Mouse (Mus musculus): ENCODE data around the gene Slf2. TPM values are rescaled to one million over a fixed set of nuclear protein-coding genes. Genes with fewer than 3 reads are reported as not detected.

The Slf2 gene
- polyA plus RNA-seq, 1 experiment from 2014 or later, result 56.7 TPM

DNA sequence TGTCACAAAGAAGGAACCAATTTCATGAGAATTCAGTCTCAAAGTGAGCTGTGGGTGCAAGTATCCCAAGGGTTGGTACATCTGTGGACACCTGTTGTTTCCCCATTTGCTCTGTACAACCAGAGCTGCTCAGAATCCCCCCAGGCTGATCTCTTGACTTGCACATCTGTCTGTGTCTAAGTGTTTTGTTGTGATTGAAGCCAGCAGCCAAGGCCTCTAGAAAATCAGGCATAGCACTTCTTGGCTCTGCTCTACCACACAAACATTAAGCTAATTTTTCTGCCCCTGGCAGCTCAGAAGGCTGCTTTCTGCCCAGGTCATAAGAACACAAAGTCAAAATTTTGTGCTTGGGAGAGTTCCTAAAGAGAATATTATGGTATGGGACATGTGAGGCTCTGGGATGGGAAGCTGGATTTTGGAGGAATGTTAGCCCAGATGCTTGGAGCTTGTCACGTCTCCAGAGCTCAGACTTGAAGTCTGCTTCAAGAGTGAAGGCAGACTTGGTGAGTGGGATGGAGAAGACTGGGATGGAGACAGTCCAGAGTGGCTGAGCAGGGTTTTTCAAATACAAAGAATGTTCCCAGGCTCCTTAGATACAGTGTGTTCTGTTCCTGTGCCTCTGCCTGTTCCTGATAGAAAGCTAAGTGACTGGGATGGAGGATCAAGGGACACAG is 9.3 kb upstream of the Slf2 start:
- H3K4me3 ChIP-seq (ENCODE audit: low read depth, low read length), result no peak overlapping the region
- no peaks in the 10 kb centered on the region for H3K9me3 ChIP-seq (ENCODE audit: control insufficient read depth, low read depth, low read length)
- H3K9ac ChIP-seq (replicated peaks; ENCODE audit: low read depth, low read length), result no peak overlapping the region
- H3K4me1 ChIP-seq (ENCODE audit: control insufficient read depth, insufficient read depth, low read length), result peaks cover 10% of the 10 kb centered on the region; the same call in 1 of the 2 replicates
- H3K4me2 ChIP-seq (replicated peaks; ENCODE audit: low read depth, low read length), result no peak overlapping the region
- no peaks in the 10 kb centered on the region for H3K27me3 ChIP-seq (ENCODE audit: control insufficient read depth, insufficient read depth, low read length)
- ATAC-seq (ENCODE audit: insufficient number of reproducible peaks, insufficient read depth, low FRiP score, low read depth), result no peak
- H3K27ac ChIP-seq (ENCODE audit: low read length), result peak overlapping the region; percentile 75
- H3K36me3 ChIP-seq (ENCODE audit: control insufficient read depth, insufficient read depth, low read length), result no peaks in the 10 kb centered on the region
- WGBS, result 47% methylated on average over 1 of the region's 1 CpGs

DNA sequence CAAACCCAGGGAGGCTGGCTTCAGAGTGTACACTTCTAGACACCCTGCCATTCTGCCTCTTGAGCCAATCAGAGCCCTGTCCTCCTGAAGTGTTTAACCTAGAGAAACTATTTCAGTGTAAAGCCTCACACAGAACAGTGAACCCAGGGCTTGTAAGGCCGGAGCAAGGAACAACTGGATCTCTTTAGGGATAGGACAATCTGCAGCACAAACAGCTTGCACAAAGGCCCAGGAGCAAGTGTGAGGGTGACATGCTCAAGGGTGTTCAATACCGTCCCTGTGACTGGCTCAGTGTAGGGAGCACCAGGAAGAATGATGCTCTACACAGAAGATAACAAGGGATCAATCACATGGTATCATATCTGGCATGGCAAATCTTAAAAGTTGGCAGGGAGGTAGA is 8.4 kb upstream of the Slf2 start:
- WGBS, result 80% methylated on average over 2 of the region's 2 CpGs
- no peak for ATAC-seq (ENCODE audit: insufficient number of reproducible peaks, insufficient read depth, low FRiP score, low read depth)
- Histone ChIP-seq H3K9me3 (ENCODE audit: control insufficient read depth, low read depth, low read length) (no peaks in the 10 kb centered on the region), H3K9ac (replicated peaks; ENCODE audit: low read depth, low read length) (no peak overlapping the region), H3K27me3 (ENCODE audit: control insufficient read depth, insufficient read depth, low read length) (no peaks in the 10 kb centered on the region), H3K36me3 (ENCODE audit: control insufficient read depth, insufficient read depth, low read length) (no peaks in the 10 kb centered on the region), H3K4me1 (ENCODE audit: control insufficient read depth, insufficient read depth, low read length) (peaks cover 10% of the 10 kb centered on the region; the same call in 1 of the 2 replicates), H3K4me3 (ENCODE audit: low read depth, low read length) (no peak overlapping the region), H3K27ac (ENCODE audit: low read length) (peak overlapping the region; percentile 75; the same call in 1 of the 2 replicates), H3K4me2 (replicated peaks; ENCODE audit: low read depth, low read length) (no peak overlapping the region)

- WGBS, result 31% methylated on average over 5 of the region's 5 CpGs
- no peak overlapping the region for H3K4me2 ChIP-seq (replicated peaks; ENCODE audit: low read depth, low read length)
- H3K9me3 ChIP-seq (ENCODE audit: control insufficient read depth, low read depth, low read length), result no peaks in the 10 kb centered on the region
- H3K4me1 ChIP-seq (ENCODE audit: control insufficient read depth, insufficient read depth, low read length), result peaks cover 16% of the 10 kb centered on the region; the same call in 1 of the 2 replicates
- H3K27me3 ChIP-seq (ENCODE audit: control insufficient read depth, insufficient read depth, low read length), result no peaks in the 10 kb centered on the region
- no peak overlapping the region for H3K4me3 ChIP-seq (ENCODE audit: low read depth, low read length)
- ATAC-seq (ENCODE audit: insufficient number of reproducible peaks, insufficient read depth, low FRiP score, low read depth), result no peak
- H3K9ac ChIP-seq (replicated peaks; ENCODE audit: low read depth, low read length), result no peak overlapping the region
- H3K27ac ChIP-seq (ENCODE audit: low read length), result no peak overlapping the region
- no peaks in the 10 kb centered on the region for H3K36me3 ChIP-seq (ENCODE audit: control insufficient read depth, insufficient read depth, low read length)
Observed at GRCm38 (mm10) chr19:44924699-44925098, 6.3 kb upstream of the Slf2 start.

DNA sequence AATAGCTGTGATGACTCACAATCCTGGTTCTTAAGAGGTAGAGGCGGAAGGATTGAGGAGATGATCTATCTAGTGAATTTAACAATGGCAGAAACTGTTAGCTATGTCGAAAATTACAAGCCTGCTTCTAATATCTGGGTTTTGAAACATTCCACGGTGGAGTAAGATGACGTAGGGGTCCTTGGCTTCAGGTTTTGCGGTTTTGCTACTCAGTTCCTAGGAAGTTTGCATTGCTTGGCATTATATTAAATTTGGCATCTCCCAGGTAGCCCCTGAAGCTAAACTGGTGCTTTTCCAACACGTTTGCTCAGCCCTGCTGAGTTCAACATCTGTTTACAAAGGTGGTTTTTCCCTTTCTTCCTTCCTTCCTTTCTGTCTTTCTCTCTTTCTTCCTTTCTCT is 4.2 kb upstream of the Slf2 start:
- no peak overlapping the region for H3K4me2 ChIP-seq (replicated peaks; ENCODE audit: low read depth, low read length)
- no peaks in the 10 kb centered on the region for H3K27me3 ChIP-seq (ENCODE audit: control insufficient read depth, insufficient read depth, low read length)
- WGBS, result 72% methylated on average over 6 of the region's 6 CpGs
- no peaks in the 10 kb centered on the region for H3K36me3 ChIP-seq (ENCODE audit: control insufficient read depth, insufficient read depth, low read length)
- ATAC-seq (ENCODE audit: insufficient number of reproducible peaks, insufficient read depth, low FRiP score, low read depth), result no peak
- no peak overlapping the region for H3K4me3 ChIP-seq (ENCODE audit: low read depth, low read length)
- no peak overlapping the region; the same call in 1 of the 2 replicates for H3K27ac ChIP-seq (ENCODE audit: low read length)
- no peaks in the 10 kb centered on the region for H3K9me3 ChIP-seq (ENCODE audit: control insufficient read depth, low read depth, low read length)
- no peak overlapping the region for H3K9ac ChIP-seq (replicated peaks; ENCODE audit: low read depth, low read length)
- H3K4me1 ChIP-seq (ENCODE audit: control insufficient read depth, insufficient read depth, low read length), result peaks cover 21% of the 10 kb centered on the region; the same call in 1 of the 2 replicates

DNA sequence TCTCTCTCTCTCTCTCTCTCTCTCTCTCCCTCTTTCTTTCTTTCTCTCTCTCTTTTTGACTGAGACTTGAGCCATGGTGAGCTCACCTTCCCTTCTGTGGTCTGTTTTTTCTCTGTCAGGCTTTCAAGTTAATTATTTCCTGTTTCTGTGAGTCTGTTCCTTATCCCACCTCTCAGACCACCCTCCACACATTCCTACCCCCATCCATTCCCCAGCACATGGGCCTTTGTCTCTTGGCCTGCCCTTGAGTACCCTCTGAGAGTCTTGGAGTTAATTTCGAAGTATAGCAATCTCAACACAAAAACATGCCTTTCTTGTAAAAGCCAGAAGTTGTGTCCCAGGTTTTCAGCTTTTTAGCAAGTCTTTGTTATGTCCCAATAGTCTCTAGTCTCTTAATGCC is 3.7 kb upstream of the Slf2 start:
- no peak overlapping the region for H3K4me3 ChIP-seq (ENCODE audit: low read depth, low read length)
- H3K27ac ChIP-seq (ENCODE audit: low read length), result peak overlapping the region; percentile 53; the same call in 1 of the 2 replicates
- no peaks in the 10 kb centered on the region for H3K9me3 ChIP-seq (ENCODE audit: control insufficient read depth, low read depth, low read length)
- H3K9ac ChIP-seq (replicated peaks; ENCODE audit: low read depth, low read length), result no peak overlapping the region
- H3K36me3 ChIP-seq (ENCODE audit: control insufficient read depth, insufficient read depth, low read length), result no peaks in the 10 kb centered on the region
- ATAC-seq (ENCODE audit: insufficient number of reproducible peaks, insufficient read depth, low FRiP score, low read depth), result no peak
- WGBS, result 37% methylated on average over 1 of the region's 1 CpGs
- no peak overlapping the region for H3K4me2 ChIP-seq (replicated peaks; ENCODE audit: low read depth, low read length)
- H3K4me1 ChIP-seq (ENCODE audit: control insufficient read depth, insufficient read depth, low read length), result peaks cover 20% of the 10 kb centered on the region; the same call in 1 of the 2 replicates
- H3K27me3 ChIP-seq (ENCODE audit: control insufficient read depth, insufficient read depth, low read length), result no peaks in the 10 kb centered on the region

GRCm38 (mm10) chr19:44928185-44928584 is 2.8 kb upstream of the Slf2 start:
- no peak overlapping the region for H3K4me2 ChIP-seq (replicated peaks; ENCODE audit: low read depth, low read length)
- peak overlapping the region; percentile 53 for H3K27ac ChIP-seq (ENCODE audit: low read length)
- WGBS, result 48% methylated on average over 8 of the region's 8 CpGs

GRCm38 (mm10) chr19:44929251-44929650 is 1.7 kb upstream of the Slf2 start:
- Histone ChIP-seq H3K9ac (replicated peaks; ENCODE audit: low read depth, low read length) (no peak overlapping the region), H3K27ac (ENCODE audit: low read length) (no peak overlapping the region), H3K27me3 (ENCODE audit: control insufficient read depth, insufficient read depth, low read length) (no peaks in the 10 kb centered on the region), H3K9me3 (ENCODE audit: control insufficient read depth, low read depth, low read length) (no peaks in the 10 kb centered on the region), H3K4me1 (ENCODE audit: control insufficient read depth, insufficient read depth, low read length) (peaks cover 21% of the 10 kb centered on the region; the same call in 1 of the 2 replicates), H3K4me3 (ENCODE audit: low read depth, low read length) (no peak overlapping the region), H3K4me2 (replicated peaks; ENCODE audit: low read depth, low read length) (no peak overlapping the region), H3K36me3 (ENCODE audit: control insufficient read depth, insufficient read depth, low read length) (no peaks in the 10 kb centered on the region)
- no peak for ATAC-seq (ENCODE audit: insufficient number of reproducible peaks, insufficient read depth, low FRiP score, low read depth)
- WGBS, result 22% methylated on average over 3 of the region's 3 CpGs

More at GRCm38 (mm10) chr19:44928185-44928584, 2.8 kb upstream of the Slf2 start:
- H3K36me3 ChIP-seq (ENCODE audit: control insufficient read depth, insufficient read depth, low read length), result no peaks in the 10 kb centered on the region
- no peak overlapping the region for H3K9ac ChIP-seq (replicated peaks; ENCODE audit: low read depth, low read length)
- no peaks in the 10 kb centered on the region for H3K9me3 ChIP-seq (ENCODE audit: control insufficient read depth, low read depth, low read length)
- no peak overlapping the region for H3K4me3 ChIP-seq (ENCODE audit: low read depth, low read length)
- no peak for ATAC-seq (ENCODE audit: insufficient number of reproducible peaks, insufficient read depth, low FRiP score, low read depth)
- H3K4me1 ChIP-seq (ENCODE audit: control insufficient read depth, insufficient read depth, low read length), result peaks cover 21% of the 10 kb centered on the region; the same call in 1 of the 2 replicates
- no peaks in the 10 kb centered on the region for H3K27me3 ChIP-seq (ENCODE audit: control insufficient read depth, insufficient read depth, low read length)

DNA sequence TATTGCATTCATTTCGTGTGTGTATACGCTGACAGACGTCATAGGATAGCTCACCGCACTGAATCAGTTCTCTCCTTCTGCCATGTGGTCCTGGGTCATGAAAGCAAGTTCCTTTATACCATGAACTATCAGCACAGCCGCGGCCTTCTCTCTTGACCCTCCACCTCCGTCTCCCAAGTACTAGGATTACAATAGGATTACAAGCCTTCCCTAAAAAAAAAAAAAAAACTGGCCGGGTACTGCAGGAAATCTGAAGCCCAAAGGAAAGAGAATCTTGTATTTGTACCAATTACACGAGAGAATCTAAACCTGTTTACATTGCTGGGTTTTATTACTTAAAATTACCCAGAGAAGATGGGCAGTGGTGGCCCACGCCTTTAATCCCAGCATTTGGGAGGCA is 1.3 kb upstream of the Slf2 start:
- H3K27ac ChIP-seq (ENCODE audit: low read length), result no peak overlapping the region
- no peaks in the 10 kb centered on the region for H3K27me3 ChIP-seq (ENCODE audit: control insufficient read depth, insufficient read depth, low read length)
- H3K4me2 ChIP-seq (replicated peaks; ENCODE audit: low read depth, low read length), result no peak overlapping the region
- H3K4me1 ChIP-seq (ENCODE audit: control insufficient read depth, insufficient read depth, low read length), result peaks cover 19% of the 10 kb centered on the region; the same call in 1 of the 2 replicates
- no peak overlapping the region for H3K4me3 ChIP-seq (ENCODE audit: low read depth, low read length)
- no peaks in the 10 kb centered on the region for H3K36me3 ChIP-seq (ENCODE audit: control insufficient read depth, insufficient read depth, low read length)
- ATAC-seq (ENCODE audit: insufficient number of reproducible peaks, insufficient read depth, low FRiP score, low read depth), result no peak
- no peaks in the 10 kb centered on the region for H3K9me3 ChIP-seq (ENCODE audit: control insufficient read depth, low read depth, low read length)
- WGBS, result 36% methylated on average over 10 of the region's 10 CpGs
- H3K9ac ChIP-seq (replicated peaks; ENCODE audit: low read depth, low read length), result no peak overlapping the region

Measured in stomach, embryonic 14.5 days (tissue).